Mouse (Mus musculus): ENCODE measurements at regions not wholly inside any gene's neighbourhood (a gene's known extent, or its start where the extent isn't known, plus 50 kb on each side); places are given as distances from the start of the nearest gene placed in this dataset.

- H3K9ac ChIP-seq (ENCODE audit: insufficient read depth, low read depth), result no peak overlapping the region
- in situ Hi-C loops (cut with MboI; ENCODE audit: low pct_ligation_motif_present, low pct_unique_long_range_greater_than_20kb, low sequenced_read_pairs), result no loop called here
- no peak overlapping the region for H3K4me3 ChIP-seq (replicated peaks in 1 of 3; ENCODE audit: low read depth in 2 of 3, low read length in 2 of 3, poor library complexity in 1 of 3)
- no peaks in the 10 kb centered on the region for H3K36me3 ChIP-seq (replicated peaks in 1 of 2; ENCODE audit: control insufficient read depth in 1 of 2, insufficient read depth in 1 of 2, low read length in 1 of 2)
- H3K9me3 ChIP-seq (replicated peaks; ENCODE audit: low read length), result peaks cover 46% of the 10 kb centered on the region
- no peak overlapping the region for H3K4me2 ChIP-seq (ENCODE audit: insufficient read depth, low read depth, poor library complexity, severe bottlenecking)
- no peaks in the 10 kb centered on the region for H3K4me1 ChIP-seq (ENCODE audit: control insufficient read depth in 1 of 2, insufficient read depth in 2 of 2)
- no peak for TF ChIP-seq ETS1 (conservative IDR thresholded peaks at IDR 0.05; ENCODE audit: low read depth, low read length)
- H3K27me3 ChIP-seq (replicated peaks), result no peaks in the 10 kb centered on the region
- no peaks in the 10 kb centered on the region for H3K79me2 ChIP-seq (replicated peaks; ENCODE audit: control insufficient read depth, extremely low read depth, insufficient read depth, poor library complexity, severe bottlenecking)
- dilution Hi-C loops (cut with MboI; ENCODE audit: extremely low pct_ligation_motif_present, extremely low pct_unique_long_range_greater_than_20kb, low sequenced_read_pairs), result no loop called here
- no peak for DNase-seq (ENCODE audit: extremely low read depth)
- no peak overlapping the region for H3K27ac ChIP-seq (ENCODE audit: insufficient read depth, low read depth)
Observed at GRCm38 (mm10) chr1:113530553-113530952, 1665.8 kb upstream of the Dsel start.

DNA sequence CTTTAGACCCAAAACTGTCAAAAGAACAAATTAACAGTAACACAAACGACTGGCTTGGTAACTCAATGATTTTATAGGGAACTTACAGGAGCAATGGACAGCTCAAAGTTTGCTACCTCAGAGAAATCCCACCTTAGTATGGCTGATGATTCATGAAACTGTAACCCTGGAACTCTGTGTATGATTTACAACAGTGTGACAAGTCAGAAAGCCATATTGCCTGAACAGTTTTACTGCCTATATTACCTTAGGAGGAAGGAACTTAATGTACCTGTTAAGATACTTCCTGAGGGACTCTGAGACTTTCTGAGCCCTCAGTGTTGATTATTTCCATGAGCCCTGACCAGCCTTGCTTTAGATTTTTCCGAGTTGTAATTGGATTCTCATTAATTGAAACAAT, 1631.3 kb upstream of the Dsel start:
- H3K27ac ChIP-seq (ENCODE audit: insufficient read depth, low read depth), result no peak overlapping the region
- no peaks in the 10 kb centered on the region for H3K4me1 ChIP-seq (ENCODE audit: control insufficient read depth in 1 of 2, insufficient read depth in 2 of 2)
- dilution Hi-C loops (cut with MboI; ENCODE audit: extremely low pct_ligation_motif_present, extremely low pct_unique_long_range_greater_than_20kb, low sequenced_read_pairs), result no loop called here
- H3K27me3 ChIP-seq (replicated peaks), result no peaks in the 10 kb centered on the region
- H3K4me3 ChIP-seq (replicated peaks in 1 of 3; ENCODE audit: low read depth in 2 of 3, low read length in 2 of 3, poor library complexity in 1 of 3), result no peak overlapping the region
- H3K79me2 ChIP-seq (replicated peaks; ENCODE audit: control insufficient read depth, extremely low read depth, insufficient read depth, poor library complexity, severe bottlenecking), result no peaks in the 10 kb centered on the region
- in situ Hi-C loops (cut with MboI; ENCODE audit: low pct_ligation_motif_present, low pct_unique_long_range_greater_than_20kb, low sequenced_read_pairs), result no loop called here
- DNase-seq (ENCODE audit: extremely low read depth), result no peak
- peaks cover 29% of the 10 kb centered on the region for H3K9me3 ChIP-seq (replicated peaks; ENCODE audit: low read length)
- no peak for TF ChIP-seq JUND (conservative IDR thresholded peaks at IDR 0.05; ENCODE audit: low read depth, low read length)
- TF ChIP-seq POLR2A (IDR thresholded peaks at IDR 0.05; ENCODE audit: low read depth, low read length), result no peak
- TF ChIP-seq USF2 (conservative IDR thresholded peaks at IDR 0.05; ENCODE audit: low read depth, low read length), result no peak
- TF ChIP-seq USF1 (IDR thresholded peaks at IDR 0.05; ENCODE audit: low read depth, low read length), result no peak
- TF ChIP-seq NELFE (IDR thresholded peaks at IDR 0.05; ENCODE audit: low read depth, low read length), result no peak
- TF ChIP-seq ZMIZ1 (IDR thresholded peaks at IDR 0.05; ENCODE audit: low read depth, low read length), result no peak
- TF ChIP-seq MEF2A (IDR thresholded peaks at IDR 0.05; ENCODE audit: borderline replicate concordance, low read depth, low read length), result no peak
- no peak for TF ChIP-seq MXI1 (IDR thresholded peaks at IDR 0.05; ENCODE audit: low read depth, low read length)
- TF ChIP-seq UBTF (IDR thresholded peaks at IDR 0.05; ENCODE audit: low read depth, low read length), result no peak
- TF ChIP-seq ELF1 (IDR thresholded peaks at IDR 0.05; ENCODE audit: low read depth, low read length), result no peak
- no peak for TF ChIP-seq MAX (IDR thresholded peaks at IDR 0.05; ENCODE audit: low read length)
- TF ChIP-seq BHLHE40 (IDR thresholded peaks at IDR 0.05; ENCODE audit: low read depth, low read length), result no peak
- no peaks in the 10 kb centered on the region for H3K36me3 ChIP-seq (replicated peaks in 1 of 2; ENCODE audit: control insufficient read depth in 1 of 2, insufficient read depth in 1 of 2, low read length in 1 of 2)
- H3K9ac ChIP-seq (ENCODE audit: insufficient read depth, low read depth), result no peak overlapping the region
- no peak overlapping the region for H3K4me2 ChIP-seq (ENCODE audit: insufficient read depth, low read depth, poor library complexity, severe bottlenecking)

- Histone ChIP-seq H3K36me3 (replicated peaks in 1 of 2; ENCODE audit: control insufficient read depth in 1 of 2, insufficient read depth in 1 of 2, low read length in 1 of 2) (no peaks in the 10 kb centered on the region), H3K9ac (ENCODE audit: insufficient read depth, low read depth) (no peak overlapping the region), H3K4me3 (replicated peaks in 1 of 3; ENCODE audit: low read depth in 2 of 3, low read length in 2 of 3, poor library complexity in 1 of 3) (no peak overlapping the region), H3K4me1 (ENCODE audit: control insufficient read depth in 1 of 2, insufficient read depth in 2 of 2) (no peaks in the 10 kb centered on the region), H3K4me2 (ENCODE audit: insufficient read depth, low read depth, poor library complexity, severe bottlenecking) (no peak overlapping the region), H3K9me3 (replicated peaks; ENCODE audit: low read length) (peaks cover 34% of the 10 kb centered on the region), H3K27me3 (replicated peaks) (no peaks in the 10 kb centered on the region), H3K79me2 (replicated peaks; ENCODE audit: control insufficient read depth, extremely low read depth, insufficient read depth, poor library complexity, severe bottlenecking) (no peaks in the 10 kb centered on the region), H3K27ac (ENCODE audit: insufficient read depth, low read depth) (no peak overlapping the region)
- no peak for DNase-seq (ENCODE audit: extremely low read depth)
- dilution Hi-C loops (cut with MboI; ENCODE audit: extremely low pct_ligation_motif_present, extremely low pct_unique_long_range_greater_than_20kb, low sequenced_read_pairs), result no loop called here
- TF ChIP-seq MYC (IDR thresholded peaks at IDR 0.05; ENCODE audit: low read depth, low read length) (no peak), SMC3 (IDR thresholded peaks at IDR 0.05; ENCODE audit: low read depth, low read length) (no peak), MAX (IDR thresholded peaks at IDR 0.05; ENCODE audit: low read length) (no peak), E2F4 (IDR thresholded peaks at IDR 0.05; ENCODE audit: insufficient replicate concordance, low read depth, low read length) (no peak), UBTF (IDR thresholded peaks at IDR 0.05; ENCODE audit: low read depth, low read length) (no peak), ZNF384 (IDR thresholded peaks at IDR 0.05; ENCODE audit: low read depth, low read length) (no peak), MAZ (IDR thresholded peaks at IDR 0.05; ENCODE audit: low read depth, low read length) (no peak), CTCF (conservative IDR thresholded peaks at IDR 0.05 in 1 of 2, IDR thresholded peaks at IDR 0.05 in 1 of 2; ENCODE audit: low read depth in 2 of 2, low read length in 2 of 2) (no peak), USF1 (IDR thresholded peaks at IDR 0.05; ENCODE audit: low read depth, low read length) (no peak), GABPA (IDR thresholded peaks at IDR 0.05; ENCODE audit: insufficient replicate concordance, low read depth, low read length) (no peak), RCOR1 (conservative IDR thresholded peaks at IDR 0.05; ENCODE audit: low read depth, low read length) (no peak), MAFK (IDR thresholded peaks at IDR 0.05; ENCODE audit: insufficient replicate concordance, low read length) (no peak), KAT2A (IDR thresholded peaks at IDR 0.05; ENCODE audit: insufficient replicate concordance, low read length) (no peak), MXI1 (IDR thresholded peaks at IDR 0.05; ENCODE audit: low read depth, low read length) (no peak), POLR2A (IDR thresholded peaks at IDR 0.05; ENCODE audit: low read depth, low read length) (no peak), MEF2A (IDR thresholded peaks at IDR 0.05; ENCODE audit: borderline replicate concordance, low read depth, low read length) (no peak)
- in situ Hi-C loops (cut with MboI; ENCODE audit: low pct_ligation_motif_present, low pct_unique_long_range_greater_than_20kb, low sequenced_read_pairs), result no loop called here
Observed at GRCm38 (mm10) chr1:113490243-113491003, 1625.7 kb upstream of the Dsel start.
